In genomic region chr8:124393013-124393412, GRCm38 (mm10) we compare ENCODE assay signal across 24 mouse cellular contexts. TPM values are rescaled to one million over a fixed set of nuclear protein-coding genes. Genes with fewer than 3 reads are reported as not detected.
DNase-seq lines count a peak whose midpoint lies in the region; ATAC-seq and TF ChIP-seq lines count a peak whose summit lies in the region.
"Had no signal": no experiment of that assay in that cellular context is flagged by ENCODE, and none has a peak within 500 bp of the region (broad histone marks: within the 10 kb centered on the region; RNA-seq: fewer than 3 reads in every experiment).

No protein-coding gene starts in this region.

- H3K27ac ChIP-seq in embryonic facial prominence, embryonic 13.5 days = peak overlapping the region; percentile 75
- peak overlapping the region; percentile 41; the same call in 1 of the 2 replicates for H3K27ac ChIP-seq in intestine, postnatal 0 days (ENCODE audit: low read depth, low read length)
- peak overlapping the region; percentile 78; the same call in 1 of the 2 replicates for H3K27ac ChIP-seq in stomach, embryonic 14.5 days (ENCODE audit: low read length)
- H3K27ac ChIP-seq: forebrain, embryonic 15.5 days; heart, embryonic 15.5 days; liver, embryonic 12.5 days; neural tube, embryonic 12.5 days had no signal

- no peak overlapping the region for H3K9ac ChIP-seq in embryonic facial prominence, embryonic 13.5 days
- H3K9ac ChIP-seq in intestine, postnatal 0 days (ENCODE audit: low read depth, low read length) = no peak overlapping the region
- no peak overlapping the region for H3K9ac ChIP-seq in stomach, embryonic 14.5 days (replicated peaks; ENCODE audit: low read depth, low read length)
- H3K9ac ChIP-seq: forebrain, embryonic 15.5 days; heart, embryonic 15.5 days; liver, embryonic 12.5 days; neural tube, embryonic 12.5 days had no signal

- H3K36me3 ChIP-seq in embryonic facial prominence, embryonic 13.5 days = no peaks in the 10 kb centered on the region
- H3K36me3 ChIP-seq in intestine, postnatal 0 days (ENCODE audit: control insufficient read depth, insufficient read depth) = no peaks in the 10 kb centered on the region
- H3K36me3 ChIP-seq in stomach, embryonic 14.5 days (ENCODE audit: control insufficient read depth, insufficient read depth, low read length) = no peaks in the 10 kb centered on the region
- H3K36me3 ChIP-seq: forebrain, embryonic 15.5 days; heart, embryonic 15.5 days; liver, embryonic 12.5 days; neural tube, embryonic 12.5 days had no signal

- no peak overlapping the region for H3K4me2 ChIP-seq in embryonic facial prominence, embryonic 13.5 days
- no peak overlapping the region for H3K4me2 ChIP-seq in intestine, postnatal 0 days (replicated peaks; ENCODE audit: low read depth)
- H3K4me2 ChIP-seq in stomach, embryonic 14.5 days (replicated peaks; ENCODE audit: low read depth, low read length) = 0 out of 2 replicates have a peak overlapping the region, but pooled peaks have one; percentile 5
- H3K4me2 ChIP-seq: forebrain, embryonic 15.5 days; heart, embryonic 15.5 days; liver, embryonic 12.5 days; neural tube, embryonic 12.5 days had no signal

- 80% methylated on average over 5 of the region's 5 CpGs for WGBS in embryonic facial prominence, embryonic 13.5 days
- 71% methylated on average over 5 of the region's 5 CpGs for WGBS in intestine, postnatal 0 days
- WGBS in stomach, embryonic 14.5 days = 71% methylated on average over 5 of the region's 5 CpGs

- no peak overlapping the region for H3K4me3 ChIP-seq in embryonic facial prominence, embryonic 13.5 days
- no peak overlapping the region for H3K4me3 ChIP-seq in intestine, postnatal 0 days (ENCODE audit: low read depth, low read length)
- H3K4me3 ChIP-seq in stomach, embryonic 14.5 days (ENCODE audit: low read depth, low read length) = no peak overlapping the region
- H3K4me3 ChIP-seq: forebrain, embryonic 15.5 days; heart, embryonic 15.5 days; liver, embryonic 12.5 days; neural tube, embryonic 12.5 days had no signal

- peak; percentile 12 for DNase-seq in layer of hippocampus, adult 11-12 months (ENCODE audit: low spot score)
- no peak for DNase-seq in layer of hippocampus, postnatal 36 days
- DNase-seq in adrenal gland, adult 18-20 months (ENCODE audit: low spot score in 2 of 2) = no peak
- DNase-seq in urinary bladder, postnatal 4 days (ENCODE audit: low spot score in 2 of 2) = no peak
- DNase-seq: adrenal gland, postnatal 36 days; cerebellum, adult 18-20 months; cerebellum, postnatal 25 days; gastrocnemius, postnatal 36 days; kidney, adult 9 months; kidney, postnatal 25 days; lung, adult 2 months; lung, postnatal 4 days; right cerebral cortex, postnatal 14 days; thymus, postnatal 36 days had no signal

- no peak for TF ChIP-seq CTCF in intestine, postnatal 0 days (IDR thresholded peaks at IDR 0.05; ENCODE audit: low read depth)

- no peaks in the 10 kb centered on the region for H3K9me3 ChIP-seq in embryonic facial prominence, embryonic 13.5 days
- no peaks in the 10 kb centered on the region for H3K9me3 ChIP-seq in intestine, postnatal 0 days (ENCODE audit: control insufficient read depth)
- no peaks in the 10 kb centered on the region for H3K9me3 ChIP-seq in stomach, embryonic 14.5 days (ENCODE audit: control insufficient read depth, low read depth, low read length)
- H3K9me3 ChIP-seq: forebrain, embryonic 15.5 days; heart, embryonic 15.5 days; liver, embryonic 12.5 days; neural tube, embryonic 12.5 days had no signal

- ATAC-seq in embryonic facial prominence, embryonic 13.5 days (ENCODE audit: insufficient number of reproducible peaks, insufficient read depth, low FRiP score, low TSS enrichment, low read depth) = no peak
- ATAC-seq in intestine, postnatal 0 days = no peak
- no peak for ATAC-seq in stomach, embryonic 14.5 days (ENCODE audit: insufficient number of reproducible peaks, insufficient read depth, low FRiP score, low read depth)
- no peak for ATAC-seq in monocyte, adult 5-6 weeks (replicated peaks; ENCODE audit: insufficient number of reproducible peaks, low FRiP score, low TSS enrichment, poor library complexity, severe bottlenecking)
- ATAC-seq: forebrain, embryonic 15.5 days; liver, embryonic 12.5 days had no signal

- peaks cover 28% of the 10 kb centered on the region for H3K4me1 ChIP-seq in embryonic facial prominence, embryonic 13.5 days
- H3K4me1 ChIP-seq in intestine, postnatal 0 days (replicated peaks; ENCODE audit: control insufficient read depth, insufficient read depth, low read length) = no peaks in the 10 kb centered on the region
- H3K4me1 ChIP-seq in stomach, embryonic 14.5 days (ENCODE audit: control insufficient read depth, insufficient read depth, low read length) = peaks cover 15% of the 10 kb centered on the region; the same call in 1 of the 2 replicates
- H3K4me1 ChIP-seq: liver, embryonic 12.5 days; neural tube, embryonic 12.5 days had no signal

- no peaks in the 10 kb centered on the region for H3K27me3 ChIP-seq in embryonic facial prominence, embryonic 13.5 days
- no peaks in the 10 kb centered on the region for H3K27me3 ChIP-seq in intestine, postnatal 0 days (replicated peaks; ENCODE audit: control insufficient read depth, insufficient read depth, low read length)
- no peaks in the 10 kb centered on the region for H3K27me3 ChIP-seq in stomach, embryonic 14.5 days (ENCODE audit: control insufficient read depth, insufficient read depth, low read length)
- H3K27me3 ChIP-seq: forebrain, embryonic 15.5 days; heart, embryonic 15.5 days; liver, embryonic 12.5 days; neural tube, embryonic 12.5 days had no signal

RNA-seq across cellular contexts. Expression of gene Pgbd5, which starts 46.4 kb away (rescaled TPM):
- 100 to 1,000 TPM; 263 to 289 TPM for total RNA-seq in layer of hippocampus, postnatal 36 days (2021)
- 2.0 and 2.6 TPM in 2 replicates for polyA plus RNA-seq in embryonic facial prominence, embryonic 13.5 days (2015; fragmentation: Nextera tagmentation; extraction: Ambion mirVana)
- 1.9 and 2.2 TPM in 2 replicates for polyA plus RNA-seq in intestine, postnatal 0 days (2015; fragmentation: Nextera tagmentation; extraction: Ambion mirVana)
- polyA plus RNA-seq in stomach, embryonic 14.5 days (2014; fragmentation: Nextera tagmentation; extraction: Ambion mirVana) = 3.2 and 3.9 TPM in 2 replicates
- 1 to 10 TPM; 3.9 to 6.0 TPM for total RNA-seq in adrenal gland, adult 18-20 months (2021)
- not detected in 3 replicates for total RNA-seq in monocyte, adult 5-6 weeks (2017)
- total RNA-seq: hematopoietic stem cell, adult 5-6 weeks; MEL had no signal

Comparison
In these comparisons a context has a peak if more than half of its experiments do, and no peak if none do; other contexts are left out.
1. RNA of gene Pgbd5, which starts 46.4 kb away (total RNA-seq): 263 to 289 TPM in layer of hippocampus, postnatal 36 days; 3.9 to 6.0 TPM in adrenal gland, adult 18-20 months and not detected in monocyte, adult 5-6 weeks; every median in the first group is over 10 times any median in the second.
2. Peak in every context shown above with its lines, with median percentiles within 50 percentile points of each other: H3K27ac ChIP-seq.